Mouse (Mus musculus): ENCODE data around the gene Gm26727.

- TF ChIP-seq CTCF (IDR thresholded peaks at IDR 0.05; ENCODE audit: extremely low read depth, insufficient read depth, low read length) (no peak), POLR2A (IDR thresholded peaks at IDR 0.05; ENCODE audit: extremely low read depth, insufficient read depth, low read length) (no peak)
Measured at GRCm38 (mm10) chr2:67422799-67423198, 10.2 kb downstream of the Gm26727 start.

Measured in cortical plate, adult 2 months (tissue).